Mouse (Mus musculus) brain, embryonic 14.5 days (tissue): ENCODE data around the gene Hoxb7.

ENCODE experiments used
- CTCF ChIP-seq: fragments of 200-500 bp; IDR thresholded peaks from 2 replicates; pipeline ENCODE4 v1.5.1; 2012; ENCODE audit warnings: inconsistent platforms, mild to moderate bottlenecking, moderate library complexity, borderline replicate concordance; ENCODE audit not compliant: insufficient read depth, insufficient read length; ENCODE audit errors: extremely low read depth
- POLR2A ChIP-seq: fragments of 200-500 bp; IDR thresholded peaks from 2 replicates; pipeline ENCODE4 v1.6.1; 2012; ENCODE audit warnings: mild to moderate bottlenecking, inconsistent platforms, borderline replicate concordance; ENCODE audit not compliant: poor library complexity, insufficient read depth, insufficient read length, severe bottlenecking; ENCODE audit errors: extremely low read depth

GRCm38 (mm10) chr11:96327750-96328149, 41.3 kb downstream of the Hoxb7 start:
- TF ChIP-seq POLR2A (no peak), CTCF (no peak)
